Mouse (Mus musculus) heart, postnatal 25 days (tissue): ENCODE measurements around the gene Med28. TPM values are rescaled to one million over a fixed set of nuclear protein-coding genes. Genes with fewer than 3 reads are reported as not detected.

Source experiments
- DNase-seq: peaks from one replicate; pipeline ENCODE4 v3.0.0; 2022; ENCODE audit warnings: low spot score
- intact Hi-C: fragments of 180-260 bp; cut with DNase I; formaldehyde crosslinking; loops from one replicate; pipeline ENCODE4 v1.15.1; 2025
- total RNA-seq, 2 experiments: library from RNA; stranded (reverse); gene quantifications; 2 replicates each; pipeline ENCODE4 v1.2.3; 2021

Gene Med28
- total RNA-seq, 2 experiments from 2014 or later, result 47.9 to 59.2 TPM

- no peak for DNase-seq
- intact Hi-C loops, result loop anchor here (10.0 kb wide), 1 partner anchor 358 kb away; the partner anchor contains the start of gene Lcorl
These were observed 23.0 kb upstream of the Med28 start for GRCm38 (mm10) chr5:45496930-45497550.

GRCm38 (mm10) chr5:45497564-45497963 lies 22.5 kb upstream of the Med28 start:
- intact Hi-C loops, result loop anchor here (10.0 kb wide), 1 partner anchor 357 kb away; the partner anchor contains the start of gene Lcorl
- no peak for DNase-seq

GRCm38 (mm10) chr5:45510071-45510470 lies 10.0 kb upstream of the Med28 start:
- intact Hi-C loops, result no loop called here
- DNase-seq, result no peak

GRCm38 (mm10) chr5:45512908-45513307 lies 7.1 kb upstream of the Med28 start:
- no peak for DNase-seq
- intact Hi-C loops, result no loop called here

GRCm38 (mm10) chr5:45513511-45513910 lies 6.5 kb upstream of the Med28 start:
- DNase-seq, result no peak

GRCm38 (mm10) chr5:45514599-45514998 lies 5.4 kb upstream of the Med28 start:
- intact Hi-C loops, result no loop called here
- DNase-seq, result no peak

More at GRCm38 (mm10) chr5:45513511-45513910, 6.5 kb upstream of the Med28 start:
- intact Hi-C loops, result no loop called here

GRCm38 (mm10) chr5:45515151-45515743 lies 4.8 kb upstream of the Med28 start:
- DNase-seq, result no peak
- intact Hi-C loops, result no loop called here

GRCm38 (mm10) chr5:45520809-45521110 lies 731 bp downstream of the Med28 start:
- intact Hi-C loops, result loop anchor here (2.0 kb wide), 1 partner anchor 26 kb away; no protein-coding TSS in a partner anchor
- DNase-seq, result no peak

GRCm38 (mm10) chr5:45521601-45522000 lies 1.6 kb downstream of the Med28 start:
- intact Hi-C loops, result loop anchor here (2.0 kb wide), 1 partner anchor 27 kb away; no protein-coding TSS in a partner anchor
- no peak for DNase-seq

GRCm38 (mm10) chr5:45525101-45525500 lies 5.1 kb downstream of the Med28 start:
- intact Hi-C loops, result no loop called here
- DNase-seq, result no peak

- intact Hi-C loops, result no loop called here
- DNase-seq, result no peak
These were observed 6.3 kb downstream of the Med28 start for GRCm38 (mm10) chr5:45526338-45526737.

GRCm38 (mm10) chr5:45529696-45530095 lies 9.7 kb downstream of the Med28 start:
- DNase-seq, result no peak
- intact Hi-C loops, result loop anchor here (5.0 kb wide), 1 partner anchor 57 kb away; no protein-coding TSS in a partner anchor

GRCm38 (mm10) chr5:45534319-45535098 lies 14.5 kb downstream of the Med28 start:
- intact Hi-C loops, result loop anchor here (1.0 to 5.0 kb wide), 3 partner anchors 62 to 812 kb away; no protein-coding TSS in a partner anchor
- no peak for DNase-seq

GRCm38 (mm10) chr5:45535177-45535576 lies 15.1 kb downstream of the Med28 start:
- DNase-seq, result no peak
- intact Hi-C loops, result loop anchor here (1.0 to 2.0 kb wide), 2 partner anchors 133 to 812 kb away; no protein-coding TSS in a partner anchor

- no peak for DNase-seq
- intact Hi-C loops, result no loop called here
These were observed 19.5 kb downstream of the Med28 start for GRCm38 (mm10) chr5:45539502-45539901.

GRCm38 (mm10) chr5:45543374-45543773 lies 23.3 kb downstream of the Med28 start:
- intact Hi-C loops, result no loop called here
- DNase-seq, result no peak

- no peak for DNase-seq
- intact Hi-C loops, result no loop called here
These were observed 29.6 kb downstream of the Med28 start for GRCm38 (mm10) chr5:45549586-45549985.

- intact Hi-C loops, result no loop called here
- no peak for DNase-seq
These were observed 44.0 kb downstream of the Med28 start for GRCm38 (mm10) chr5:45564054-45564453.

- DNase-seq, result no peak
- intact Hi-C loops, result no loop called here
These were observed 45.8 kb downstream of the Med28 start for GRCm38 (mm10) chr5:45565829-45566228.

- intact Hi-C loops, result no loop called here
- DNase-seq, result no peak
These were observed 52.8 kb downstream of the Med28 start for GRCm38 (mm10) chr5:45572816-45573215.

GRCm38 (mm10) chr5:45576716-45577115 lies 56.7 kb downstream of the Med28 start:
- DNase-seq, result no peak
- intact Hi-C loops, result no loop called here
